16 mouse cellular contexts compared by ENCODE assay signal in genomic region chr14:48289602-48290599, GRCm38 (mm10).
DNase-seq lines count a peak whose midpoint lies in the region; ATAC-seq and TF ChIP-seq lines count a peak whose summit lies in the region.
"Had no signal": no experiment of that assay in that cellular context is flagged by ENCODE, and none has a peak within 500 bp of the region (broad histone marks: within the 10 kb centered on the region; RNA-seq: fewer than 3 reads in every experiment).

No protein-coding gene starts in this region.

- peak; percentile 15 to 25 for DNase-seq in cerebellum, postnatal 10 days
- no peak for DNase-seq in cerebellum, adult 9-11 months
- DNase-seq in hindbrain, postnatal 0 days (ENCODE audit: low spot score): peak; percentile 5
- no peak for DNase-seq in hindbrain, embryonic 10.5 days (ENCODE audit: low spot score)
- no peak for DNase-seq in layer of hippocampus, adult 11-12 months (ENCODE audit: low spot score)
- DNase-seq: adrenal gland, postnatal 14 days; gastrocnemius, postnatal 36 days; kidney, postnatal 25 days had no signal

- no peak; the same call in 1 of the 2 replicates for ATAC-seq in hindbrain, postnatal 0 days
- no peak for ATAC-seq in lung, embryonic 15.5 days (ENCODE audit: borderline replicate concordance, extremely low read depth, low FRiP score, low TSS enrichment)
- ATAC-seq in megakaryocyte-erythroid progenitor cell, adult 5-6 weeks (replicated peaks; ENCODE audit: low FRiP score, low TSS enrichment, poor library complexity, severe bottlenecking): no peak
- ATAC-seq in monocyte, adult 5-6 weeks (replicated peaks; ENCODE audit: insufficient number of reproducible peaks, low FRiP score, low TSS enrichment, poor library complexity, severe bottlenecking): no peak
- ATAC-seq: forebrain, embryonic 15.5 days; intestine, postnatal 0 days; midbrain, embryonic 13.5 days had no signal

- no peak overlapping the region for H3K4me3 ChIP-seq in hindbrain, postnatal 0 days (ENCODE audit: low read length)
- no peak overlapping the region for H3K4me3 ChIP-seq in hindbrain, embryonic 10.5 days
- H3K4me3 ChIP-seq in lung, embryonic 15.5 days: no peak overlapping the region
- H3K4me3 ChIP-seq: forebrain, embryonic 15.5 days; limb, embryonic 13.5 days; midbrain, embryonic 13.5 days; neural tube, embryonic 12.5 days had no signal

- no peak overlapping the region for H3K4me2 ChIP-seq in hindbrain, postnatal 0 days (ENCODE audit: low read depth, low read length)
- H3K4me2 ChIP-seq in lung, embryonic 15.5 days: no peak overlapping the region
- H3K4me2 ChIP-seq: forebrain, embryonic 15.5 days; limb, embryonic 13.5 days; midbrain, embryonic 13.5 days; neural tube, embryonic 12.5 days had no signal

- WGBS in hindbrain, postnatal 0 days: 77% methylated on average over 10 of the region's 10 CpGs
- WGBS in hindbrain, embryonic 10.5 days: 88% methylated on average over 10 of the region's 10 CpGs
- 65% methylated on average over 10 of the region's 10 CpGs for WGBS in lung, embryonic 15.5 days

- H3K27ac ChIP-seq in hindbrain, postnatal 0 days: no peak overlapping the region
- H3K27ac ChIP-seq in hindbrain, embryonic 10.5 days: no peak overlapping the region
- peak overlapping the region; percentile 35 for H3K27ac ChIP-seq in lung, embryonic 15.5 days
- H3K27ac ChIP-seq: forebrain, embryonic 15.5 days; limb, embryonic 13.5 days; midbrain, embryonic 13.5 days; neural tube, embryonic 12.5 days had no signal

- no peaks in the 10 kb centered on the region for H3K9me3 ChIP-seq in hindbrain, postnatal 0 days (ENCODE audit: low read length)
- H3K9me3 ChIP-seq in hindbrain, embryonic 10.5 days: no peaks in the 10 kb centered on the region
- no peaks in the 10 kb centered on the region for H3K9me3 ChIP-seq in lung, embryonic 15.5 days
- H3K9me3 ChIP-seq: forebrain, embryonic 15.5 days; limb, embryonic 13.5 days; midbrain, embryonic 13.5 days; neural tube, embryonic 12.5 days had no signal

- TF ChIP-seq CTCF in hindbrain, postnatal 0 days (IDR thresholded peaks at IDR 0.05; ENCODE audit: low read depth): peak; percentile 40

- no peaks in the 10 kb centered on the region for H3K4me1 ChIP-seq in hindbrain, postnatal 0 days (ENCODE audit: insufficient read depth, low read length)
- 0 out of 2 replicates have a peak, but pooled peaks cover 3% of the 10 kb centered on the region for H3K4me1 ChIP-seq in hindbrain, embryonic 10.5 days (replicated peaks)
- peaks cover 13% of the 10 kb centered on the region for H3K4me1 ChIP-seq in lung, embryonic 15.5 days
- H3K4me1 ChIP-seq: midbrain, embryonic 13.5 days; neural tube, embryonic 12.5 days had no signal

- H3K9ac ChIP-seq in hindbrain, postnatal 0 days (replicated peaks; ENCODE audit: low read length): no peak overlapping the region
- H3K9ac ChIP-seq in lung, embryonic 15.5 days: no peak overlapping the region
- H3K9ac ChIP-seq: forebrain, embryonic 15.5 days; limb, embryonic 13.5 days; midbrain, embryonic 13.5 days; neural tube, embryonic 12.5 days had no signal

- H3K27me3 ChIP-seq in hindbrain, postnatal 0 days (ENCODE audit: insufficient read depth, low read length): no peaks in the 10 kb centered on the region
- no peaks in the 10 kb centered on the region for H3K27me3 ChIP-seq in hindbrain, embryonic 10.5 days (ENCODE audit: insufficient read depth, poor library complexity, severe bottlenecking)
- H3K27me3 ChIP-seq in lung, embryonic 15.5 days: no peaks in the 10 kb centered on the region
- H3K27me3 ChIP-seq: forebrain, embryonic 15.5 days; limb, embryonic 13.5 days; midbrain, embryonic 13.5 days; neural tube, embryonic 12.5 days had no signal

- no peaks in the 10 kb centered on the region for H3K36me3 ChIP-seq in hindbrain, postnatal 0 days (ENCODE audit: insufficient read depth, low read length)
- no peaks in the 10 kb centered on the region for H3K36me3 ChIP-seq in hindbrain, embryonic 10.5 days
- H3K36me3 ChIP-seq in lung, embryonic 15.5 days: no peaks in the 10 kb centered on the region
- H3K36me3 ChIP-seq: forebrain, embryonic 15.5 days; limb, embryonic 13.5 days; midbrain, embryonic 13.5 days; neural tube, embryonic 12.5 days had no signal

Comparison
In these comparisons a context has a peak if more than half of its experiments do, and no peak if none do; other contexts are left out.
1. DNase-seq: peak in cerebellum, postnatal 10 days (2 of 2) and hindbrain, postnatal 0 days (single experiment); none in cerebellum, adult 9-11 months (single experiment), hindbrain, embryonic 10.5 days (single experiment) and layer of hippocampus, adult 11-12 months (single experiment).